ENCODE assay signal across 9 mouse cellular contexts in the genomic region with DNA sequence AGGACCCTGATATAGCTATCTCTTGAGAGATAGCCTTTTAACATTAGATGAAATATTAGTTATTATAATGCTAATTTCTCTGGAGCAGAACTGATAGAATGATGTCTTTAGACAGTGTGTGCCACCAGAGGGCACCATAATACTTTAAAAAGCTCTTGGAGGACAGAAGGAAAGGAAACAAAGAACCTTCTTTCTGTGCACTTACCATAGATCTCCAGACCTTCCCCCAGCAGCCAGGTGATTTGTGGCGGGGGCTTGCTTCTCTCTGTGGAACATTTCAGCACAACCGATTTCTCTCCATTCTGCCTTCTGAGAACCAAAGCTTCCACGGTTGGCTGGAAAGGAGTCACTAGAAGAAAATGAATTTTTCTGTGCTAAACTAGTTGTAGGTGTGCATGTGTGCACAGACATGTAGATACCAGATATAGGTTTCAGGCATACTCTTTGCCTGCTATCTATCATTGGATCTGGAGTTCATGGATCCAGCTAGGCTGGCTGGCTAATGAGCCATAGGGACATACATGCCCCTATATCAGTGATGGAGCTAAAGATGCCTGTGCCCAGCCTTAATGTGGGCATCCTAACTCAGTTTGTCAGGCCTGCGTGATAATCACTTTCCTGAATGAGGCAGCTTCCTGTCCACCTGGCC. TPM values are rescaled to one million over a fixed set of nuclear protein-coding genes. Genes with fewer than 3 reads are reported as not detected.
A peak's percentile ranks its signal among the peaks of the same experiment; 100 is the strongest.
DNase-seq lines count a peak whose midpoint lies in the region; ATAC-seq and TF ChIP-seq lines count a peak whose summit lies in the region.
"Had no signal": no experiment of that assay in that cellular context is flagged by ENCODE, and none has a peak within 500 bp of the region (broad histone marks: within the 10 kb centered on the region; RNA-seq: fewer than 3 reads in every experiment).

No protein-coding gene starts in this region.

- no peak overlapping the region for H3K9ac ChIP-seq in limb, embryonic 14.5 days (ENCODE audit: low read depth, low read length, severe bottlenecking)
- H3K9ac ChIP-seq in neural tube, embryonic 14.5 days (replicated peaks; ENCODE audit: low read depth, low read length) = no peak overlapping the region
- H3K9ac ChIP-seq: stomach, embryonic 15.5 days had no signal

- H3K36me3 ChIP-seq in limb, embryonic 14.5 days (ENCODE audit: control insufficient read depth, insufficient read depth, low read length) = no peaks in the 10 kb centered on the region
- H3K36me3 ChIP-seq in neural tube, embryonic 14.5 days (ENCODE audit: control insufficient read depth, insufficient read depth, low read length) = no peaks in the 10 kb centered on the region
- H3K36me3 ChIP-seq: stomach, embryonic 15.5 days had no signal

- H3K9me3 ChIP-seq in limb, embryonic 14.5 days (ENCODE audit: control insufficient read depth, low read length) = no peaks in the 10 kb centered on the region
- no peaks in the 10 kb centered on the region for H3K9me3 ChIP-seq in neural tube, embryonic 14.5 days (ENCODE audit: control insufficient read depth, low read length)
- H3K9me3 ChIP-seq: stomach, embryonic 15.5 days had no signal

- TF ChIP-seq POLR2A in cerebellum, adult 2 months (IDR thresholded peaks at IDR 0.05; ENCODE audit: borderline replicate concordance, insufficient read depth, low read length) = no peak
- no peak for TF ChIP-seq POLR2A in limb, embryonic 14.5 days (IDR thresholded peaks at IDR 0.05; ENCODE audit: borderline replicate concordance, extremely low read depth, insufficient read depth, insufficient read length)

- no peak overlapping the region for H3K4me3 ChIP-seq in cerebellum, adult 2 months (replicated peaks; ENCODE audit: insufficient read depth, low read depth, low read length)
- H3K4me3 ChIP-seq in limb, embryonic 14.5 days (replicated peaks; ENCODE audit: low read length) = no peak overlapping the region
- no peak overlapping the region for H3K4me3 ChIP-seq in neural tube, embryonic 14.5 days (ENCODE audit: low read depth, low read length)
- H3K4me3 ChIP-seq: stomach, embryonic 15.5 days had no signal

- H3K27me3 ChIP-seq in cerebellum, adult 2 months (ENCODE audit: control insufficient read depth, insufficient read depth, low read length) = no peaks in the 10 kb centered on the region
- no peaks in the 10 kb centered on the region for H3K27me3 ChIP-seq in limb, embryonic 14.5 days (ENCODE audit: control insufficient read depth, insufficient read depth, low read length)
- H3K27me3 ChIP-seq in neural tube, embryonic 14.5 days (ENCODE audit: control insufficient read depth, insufficient read depth, low read length) = no peaks in the 10 kb centered on the region
- H3K27me3 ChIP-seq: stomach, embryonic 15.5 days had no signal

- peak; percentile 68 for DNase-seq in CD4-positive helper T cell, adult 2 months (ENCODE audit: low read depth, low spot score)
- peak; percentile 36 for DNase-seq in MEL-GATA-1-ER (ENCODE audit: extremely low read depth, low read depth)
- DNase-seq in cerebellum, adult 2 months = peak; percentile 64 to 75
- peak; percentile 13 to 53 for DNase-seq in frontal cortex, postnatal 14 days (ENCODE audit: low spot score in 2 of 2)
- peak; percentile 19 to 52 for DNase-seq in kidney, adult 8-10 months
- peak; percentile 78 for DNase-seq in limb, embryonic 14.5 days (ENCODE audit: low spot score)
- DNase-seq in ovary, postnatal 10 days (ENCODE audit: low spot score) = no peak

- peak; percentile 60; the same call in 1 of the 2 replicates for ATAC-seq in limb, embryonic 14.5 days (ENCODE audit: low FRiP score, low read depth)
- ATAC-seq in neural tube, embryonic 14.5 days (ENCODE audit: low read depth) = peak; percentile 77

- no peak overlapping the region for H3K27ac ChIP-seq in cerebellum, adult 2 months (ENCODE audit: insufficient read depth, low read length)
- no peak overlapping the region for H3K27ac ChIP-seq in limb, embryonic 14.5 days (replicated peaks; ENCODE audit: low read depth, low read length)
- H3K27ac ChIP-seq in neural tube, embryonic 14.5 days (ENCODE audit: low read depth, low read length) = peak overlapping the region; percentile 64
- H3K27ac ChIP-seq: stomach, embryonic 15.5 days had no signal

- 39% methylated on average over 4 of the region's 4 CpGs for WGBS in cerebellum, adult 2 months
- WGBS in limb, embryonic 14.5 days = 40% methylated on average over 4 of the region's 4 CpGs
- WGBS in neural tube, embryonic 14.5 days = 30% methylated on average over 4 of the region's 4 CpGs

- H3K4me2 ChIP-seq in limb, embryonic 14.5 days (replicated peaks; ENCODE audit: low read depth, low read length, severe bottlenecking) = no peak overlapping the region
- no peak overlapping the region for H3K4me2 ChIP-seq in neural tube, embryonic 14.5 days (ENCODE audit: low read depth, low read length)
- H3K4me2 ChIP-seq: stomach, embryonic 15.5 days had no signal

- no peaks in the 10 kb centered on the region; the same call in 1 of the 2 replicates for H3K4me1 ChIP-seq in cerebellum, adult 2 months (ENCODE audit: control insufficient read depth, insufficient read depth, low read length)
- peaks cover 6% of the 10 kb centered on the region for H3K4me1 ChIP-seq in limb, embryonic 14.5 days (ENCODE audit: control insufficient read depth, insufficient read depth, low read length)
- H3K4me1 ChIP-seq in neural tube, embryonic 14.5 days (ENCODE audit: control insufficient read depth, insufficient read depth, low read length) = peaks cover 4% of the 10 kb centered on the region; the same call in 1 of the 2 replicates
- H3K4me1 ChIP-seq: stomach, embryonic 15.5 days had no signal

- TF ChIP-seq CTCF in cerebellum, adult 2 months (IDR thresholded peaks at IDR 0.05; ENCODE audit: borderline replicate concordance, insufficient read depth, low read depth, low read length) = peak; percentile 41; the same call in 1 of the 2 replicates

RNA-seq across cellular contexts. Expression of a gene that starts 14.4 kb away (rescaled TPM):
- 26.4 and 29.5 TPM in 2 replicates for polyA plus RNA-seq in cerebellum, adult 2 months (2012; rRNA removed)
- polyA plus RNA-seq in limb, embryonic 14.5 days (2012; rRNA removed) = 0.15 and 0.21 TPM in 2 replicates
- polyA plus RNA-seq in limb, embryonic 14.5 days (2014; fragmentation: Nextera tagmentation; extraction: Ambion mirVana) = 0.29 and 0.32 TPM in 2 replicates
- 0.21 TPM in 1 of 2 replicates, not detected in the other for polyA plus RNA-seq in neural tube, embryonic 14.5 days (2014; fragmentation: Nextera tagmentation; extraction: Ambion mirVana)
- polyA plus RNA-seq: stomach, embryonic 15.5 days had no signal

RNA-seq across cellular contexts. Expression of a gene that starts 26.1 kb away (rescaled TPM):
- polyA plus RNA-seq in cerebellum, adult 2 months (2012; rRNA removed) = 0.51 and 0.87 TPM in 2 replicates
- 0.04 and 0.06 TPM in 2 replicates for polyA plus RNA-seq in limb, embryonic 14.5 days (2012; rRNA removed)
- polyA plus RNA-seq in limb, embryonic 14.5 days (2014; fragmentation: Nextera tagmentation; extraction: Ambion mirVana) = 0.08 TPM in 1 of 2 replicates, not detected in the other
- polyA plus RNA-seq in neural tube, embryonic 14.5 days (2014; fragmentation: Nextera tagmentation; extraction: Ambion mirVana) = 1.8 and 2.3 TPM in 2 replicates

Comparison
In these comparisons a context has a peak if more than half of its experiments do, and no peak if none do; other contexts are left out.
1. RNA of a gene that starts 14.4 kb away (polyA plus RNA-seq): 26.4 to 29.5 TPM in cerebellum, adult 2 months; 0.15 to 0.32 TPM in limb, embryonic 14.5 days and 0.21 TPM in neural tube, embryonic 14.5 days; every median in the first group is over 10 times any median in the second.